Mouse (Mus musculus) heart, embryonic 12.5 days (tissue): Measurements from ENCODE around the gene Tm6sf2. TPM values are rescaled to one million over a fixed set of nuclear protein-coding genes. Genes with fewer than 3 reads are reported as not detected.
A peak's percentile ranks its signal among the peaks of the same experiment; 100 is the strongest.
"Not testable (repeated sequence)": the region's sequence is repeated elsewhere in the genome, so short reads cannot be mapped to it uniquely, and the experiment has no call there.

Source experiments
- ATAC-seq: fragments of 200-750 bp; cut with Nextera tagmentation; 2 replicates; pipeline ENCODE4 v1.8.0; 2017; ENCODE audit warnings: moderate TSS enrichment, moderate library complexity; ENCODE audit not compliant: insufficient number of reproducible peaks, low FRiP score
- H3K27ac ChIP-seq: fragments of 300-500 bp; sonication (generic); 2 replicates; pipeline ENCODE4 v1.5.1; 2016; ENCODE audit warnings: mild to moderate bottlenecking, moderate library complexity; ENCODE audit not compliant: poor library complexity, severe bottlenecking
- H3K27me3 ChIP-seq: fragments of 300-500 bp; sonication (generic); replicated peaks from 2 replicates; pipeline ENCODE4 v1.6.1; 2016; ENCODE audit warnings: mild to moderate bottlenecking, moderate library complexity
- H3K36me3 ChIP-seq: fragments of 300-500 bp; sonication (generic); 2 replicates; pipeline ENCODE4 v1.6.1; 2016; ENCODE audit warnings: mild to moderate bottlenecking, moderate library complexity
- H3K4me1 ChIP-seq: fragments of 300-500 bp; sonication (generic); replicated peaks from 2 replicates; pipeline ENCODE4 v1.6.1; 2016; ENCODE audit warnings: mild to moderate bottlenecking
- H3K4me2 ChIP-seq: fragments of 300-500 bp; sonication (generic); 2 replicates; pipeline ENCODE4 v1.6.1; 2016; ENCODE audit warnings: mild to moderate bottlenecking, moderate library complexity
- H3K4me3 ChIP-seq: fragments of 300-500 bp; sonication (generic); 2 replicates; pipeline ENCODE4 v1.5.1; 2016; ENCODE audit warnings: mild to moderate bottlenecking
- H3K9ac ChIP-seq: fragments of 300-500 bp; sonication (generic); 2 replicates; pipeline ENCODE4 v1.6.1; 2016; ENCODE audit warnings: mild to moderate bottlenecking, moderate library complexity
- H3K9me3 ChIP-seq: fragments of 300-500 bp; sonication (generic); replicated peaks from 2 replicates; pipeline ENCODE4 v1.6.1; 2016; ENCODE audit warnings: mild to moderate bottlenecking, moderate library complexity
- WGBS: fragments of 180-500 bp; shearing (Covaris S2); methylation state at CpG from one replicate; pipeline ENCODE4 v1.1.7; 2016; 5-methylcytosine and 5-hydroxymethylcytosine counted together
- polyA plus RNA-seq: library from polyadenylated mRNA; unstranded; fragments of >200 nt; fragmentation: Nextera tagmentation; extraction: Ambion mirVana; gene quantifications from 2 replicates; pipeline ENCODE4 v1.2.1, GENCODE M21; 2016

Tm6sf2 gene
- 1.3 and 1.6 TPM in 2 replicates for polyA plus RNA-seq

DNA sequence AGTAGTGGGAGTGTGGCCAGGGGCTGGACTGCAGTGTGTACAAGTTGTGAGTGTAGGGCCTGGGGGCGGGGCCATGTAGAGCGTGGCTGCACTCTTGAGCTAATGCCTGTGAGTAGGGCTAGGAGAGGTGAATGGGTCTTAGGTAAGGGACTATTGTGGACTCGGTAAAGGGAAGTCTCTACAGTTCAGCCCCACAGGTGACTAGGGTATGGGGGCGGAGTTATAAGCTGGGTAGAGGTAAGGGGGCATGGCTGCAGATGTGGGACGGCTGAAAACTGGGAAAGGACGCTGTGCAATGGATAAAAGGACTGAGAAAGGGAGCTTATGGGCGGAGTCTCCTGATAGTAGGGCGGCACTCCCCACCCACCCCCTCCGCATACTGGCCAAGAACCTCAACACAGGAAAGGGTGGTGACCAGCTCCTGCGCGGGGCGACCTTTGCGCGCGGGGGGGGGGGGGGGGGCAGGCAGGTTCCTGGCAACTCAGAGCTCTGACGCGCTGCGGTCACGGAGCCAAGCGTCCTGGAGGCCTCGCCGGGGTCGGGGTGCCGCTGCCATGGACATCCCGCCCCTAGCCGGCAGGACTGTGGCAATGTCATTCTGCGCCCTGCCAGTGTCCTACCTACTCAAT lies at the start of gene Tm6sf2:
Gene Tm6sf2 (plus strand): TSS at position 484 of the 629 bp plus-strand sequence.
- Histone ChIP-seq H3K4me3 (peak within 1 kb of the TSS; percentile 40), H3K27ac (no peak within 1 kb of the TSS), H3K9me3 (no peaks in the 10 kb centered on the region), H3K4me1 (peaks cover 20% of the 10 kb centered on the region), H3K36me3 (peaks cover 41% of the 10 kb centered on the region), H3K9ac (peak within 1 kb of the TSS; percentile 63), H3K27me3 (no peaks in the 10 kb centered on the region), H3K4me2 (peak within 1 kb of the TSS; percentile 77)
- WGBS, result 7% methylated on average over 26 of the region's 27 CpGs
- ATAC-seq, result peak; percentile 65

DNA sequence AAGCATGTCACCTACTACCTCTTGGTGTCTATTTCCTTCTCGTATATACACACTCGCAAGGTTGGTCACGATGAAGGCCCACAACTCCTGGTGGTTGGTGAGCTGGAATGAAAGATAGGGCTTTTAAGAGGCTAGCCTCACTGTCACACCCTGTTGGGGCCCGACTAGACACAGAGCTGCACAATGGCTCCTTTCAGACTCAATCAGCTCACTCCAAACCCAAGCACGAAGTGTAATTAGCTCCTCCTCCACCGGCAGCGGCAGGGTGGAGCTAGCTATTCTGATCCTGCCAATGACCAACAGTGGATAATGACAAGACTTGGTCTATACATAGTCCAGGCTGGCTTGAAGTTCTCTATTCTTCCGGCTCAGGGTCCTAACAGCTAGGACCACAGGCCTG lies 49.1 kb upstream of the Tm6sf2 start:
- 76% methylated on average over 8 of the region's 8 CpGs for WGBS
- no peaks in the 10 kb centered on the region for H3K4me1 ChIP-seq
- H3K27ac ChIP-seq, result no peak overlapping the region
- H3K9ac ChIP-seq, result no peak overlapping the region
- H3K4me3 ChIP-seq, result no peak overlapping the region
- peaks cover 98% of the 10 kb centered on the region for H3K36me3 ChIP-seq
- H3K4me2 ChIP-seq, result no peak overlapping the region
- H3K9me3 ChIP-seq, result no peaks in the 10 kb centered on the region
- no peak for ATAC-seq
- H3K27me3 ChIP-seq, result no peaks in the 10 kb centered on the region

DNA sequence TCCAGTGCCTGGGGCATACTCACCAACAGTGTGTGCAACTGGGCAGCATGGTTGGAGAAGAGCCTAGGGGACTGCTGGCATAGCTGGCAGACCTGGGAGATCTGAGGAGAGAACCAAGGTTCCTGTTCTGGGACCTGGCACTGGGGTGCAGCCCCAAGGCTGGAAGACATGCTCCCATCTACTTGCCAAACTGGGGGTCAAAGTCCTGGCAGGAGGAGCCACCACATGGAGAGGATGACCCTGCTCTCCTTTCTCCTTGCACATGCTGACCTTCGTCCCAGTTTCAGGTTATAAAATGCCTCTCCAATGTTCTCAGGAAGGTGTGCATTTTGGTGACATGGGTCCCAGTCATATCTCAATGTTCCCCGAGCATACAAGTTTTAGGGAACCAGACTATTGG lies 46.6 kb upstream of the Tm6sf2 start:
- Histone ChIP-seq H3K4me1 (peaks cover 9% of the 10 kb centered on the region), H3K9me3 (no peaks in the 10 kb centered on the region), H3K9ac (no peak overlapping the region), H3K27me3 (no peaks in the 10 kb centered on the region), H3K4me3 (no peak overlapping the region), H3K36me3 (peaks cover 97% of the 10 kb centered on the region), H3K4me2 (no peak overlapping the region), H3K27ac (no peak overlapping the region)
- ATAC-seq, result no peak
- 86% methylated on average over 2 of the region's 2 CpGs for WGBS

DNA sequence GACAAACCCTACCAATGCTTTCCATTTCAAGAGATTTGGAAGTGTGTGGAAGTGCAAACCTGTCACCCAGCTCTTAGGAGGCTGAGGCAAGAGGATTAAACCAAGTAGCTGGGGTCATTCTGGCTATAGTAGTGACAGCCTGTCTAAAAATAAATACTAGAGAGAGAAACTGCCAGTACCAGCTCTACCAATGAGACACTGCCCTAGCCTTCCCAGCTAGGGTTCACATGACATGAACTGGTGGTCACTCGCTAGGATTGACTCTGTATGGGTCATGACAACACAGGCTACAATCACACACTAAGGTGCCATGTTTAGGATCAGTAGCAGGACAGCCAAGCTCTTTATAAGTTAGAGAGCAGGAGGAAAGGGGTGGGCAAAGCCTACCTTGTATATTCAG lies 42.5 kb upstream of the Tm6sf2 start:
- ATAC-seq, result no peak
- Histone ChIP-seq H3K27me3 (no peaks in the 10 kb centered on the region), H3K4me3 (no peak overlapping the region), H3K4me1 (peaks cover 10% of the 10 kb centered on the region), H3K4me2 (no peak overlapping the region), H3K36me3 (peaks cover 70% of the 10 kb centered on the region), H3K27ac (0 out of 2 replicates have a peak overlapping the region, but pooled peaks have one; percentile 5), H3K9ac (no peak overlapping the region), H3K9me3 (no peaks in the 10 kb centered on the region)
- 61% methylated on average over 1 of the region's 1 CpGs for WGBS

DNA sequence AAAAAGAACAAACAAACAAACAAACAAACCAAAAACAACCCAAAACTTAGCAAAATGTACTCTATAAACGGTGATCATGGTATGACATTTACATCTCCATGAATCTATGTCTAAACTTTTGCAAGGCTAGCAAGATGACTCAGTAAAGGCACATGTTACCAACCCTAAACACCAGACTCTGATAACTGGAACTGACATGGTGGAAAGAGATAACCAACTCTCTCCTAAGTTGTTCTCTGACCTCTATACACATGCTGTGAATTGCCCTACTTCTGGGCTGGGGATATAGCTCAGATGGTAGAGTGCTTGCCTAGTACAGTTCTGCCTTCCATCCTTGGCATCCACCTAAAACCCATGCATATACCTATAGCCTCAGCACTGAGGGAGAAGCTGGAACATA lies 34.7 kb upstream of the Tm6sf2 start:
- no peak for ATAC-seq
- H3K9me3 ChIP-seq, result no peaks in the 10 kb centered on the region
- no peak overlapping the region for H3K9ac ChIP-seq
- H3K36me3 ChIP-seq, result peaks cover 16% of the 10 kb centered on the region
- no peaks in the 10 kb centered on the region for H3K27me3 ChIP-seq
- H3K4me2 ChIP-seq, result no peak overlapping the region
- no peak overlapping the region for H3K27ac ChIP-seq
- H3K4me3 ChIP-seq, result no peak overlapping the region
- H3K4me1 ChIP-seq, result peaks cover 22% of the 10 kb centered on the region
- WGBS, result 88% methylated on average over 1 of the region's 1 CpGs

DNA sequence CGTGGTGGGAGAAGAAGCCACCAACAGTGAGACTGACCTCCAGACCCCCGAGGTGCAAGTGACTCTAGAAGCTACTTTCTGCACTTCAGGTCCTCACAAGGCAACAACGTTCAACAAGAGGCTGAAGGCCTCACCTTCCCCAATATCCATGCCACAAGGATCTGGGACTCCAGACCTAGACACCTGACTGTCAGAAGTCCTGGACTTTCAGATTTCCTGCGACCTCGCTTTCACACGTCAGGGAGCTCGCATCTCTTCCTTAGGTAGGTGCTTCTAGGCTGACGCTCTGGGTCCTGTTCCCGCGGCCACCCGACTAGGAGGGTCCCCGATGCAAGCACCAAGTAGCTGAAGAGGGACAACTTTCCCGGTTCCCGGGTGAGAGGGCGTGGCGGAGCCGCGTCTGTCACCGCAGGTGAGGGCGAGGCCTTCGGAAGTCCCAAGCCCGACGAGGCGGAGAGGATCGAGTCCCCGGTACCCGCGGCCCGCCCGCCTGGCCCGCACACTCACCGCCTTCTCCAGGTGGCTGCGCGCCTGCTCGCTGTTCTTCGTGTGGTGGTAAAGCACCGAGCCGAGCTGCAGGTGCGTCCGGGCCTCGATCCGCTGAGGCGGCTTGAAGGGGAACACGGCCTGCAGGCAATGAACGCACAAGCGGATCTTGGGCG lies 30.7 kb upstream of the Tm6sf2 start:
- Histone ChIP-seq H3K27me3 (no peaks in the 10 kb centered on the region), H3K4me3 (peak overlapping the region; percentile 93), H3K9ac (peak overlapping the region; percentile 95), H3K27ac (peak overlapping the region; percentile 22; the same call in 1 of the 2 replicates), H3K4me2 (peak overlapping the region; percentile 94), H3K4me1 (peaks cover 34% of the 10 kb centered on the region), H3K36me3 (peaks cover 5% of the 10 kb centered on the region; the same call in 1 of the 2 replicates), H3K9me3 (no peaks in the 10 kb centered on the region)
- peak; percentile 39 for ATAC-seq
- WGBS, result under 1% methylated on average over 47 of the region's 47 CpGs

DNA sequence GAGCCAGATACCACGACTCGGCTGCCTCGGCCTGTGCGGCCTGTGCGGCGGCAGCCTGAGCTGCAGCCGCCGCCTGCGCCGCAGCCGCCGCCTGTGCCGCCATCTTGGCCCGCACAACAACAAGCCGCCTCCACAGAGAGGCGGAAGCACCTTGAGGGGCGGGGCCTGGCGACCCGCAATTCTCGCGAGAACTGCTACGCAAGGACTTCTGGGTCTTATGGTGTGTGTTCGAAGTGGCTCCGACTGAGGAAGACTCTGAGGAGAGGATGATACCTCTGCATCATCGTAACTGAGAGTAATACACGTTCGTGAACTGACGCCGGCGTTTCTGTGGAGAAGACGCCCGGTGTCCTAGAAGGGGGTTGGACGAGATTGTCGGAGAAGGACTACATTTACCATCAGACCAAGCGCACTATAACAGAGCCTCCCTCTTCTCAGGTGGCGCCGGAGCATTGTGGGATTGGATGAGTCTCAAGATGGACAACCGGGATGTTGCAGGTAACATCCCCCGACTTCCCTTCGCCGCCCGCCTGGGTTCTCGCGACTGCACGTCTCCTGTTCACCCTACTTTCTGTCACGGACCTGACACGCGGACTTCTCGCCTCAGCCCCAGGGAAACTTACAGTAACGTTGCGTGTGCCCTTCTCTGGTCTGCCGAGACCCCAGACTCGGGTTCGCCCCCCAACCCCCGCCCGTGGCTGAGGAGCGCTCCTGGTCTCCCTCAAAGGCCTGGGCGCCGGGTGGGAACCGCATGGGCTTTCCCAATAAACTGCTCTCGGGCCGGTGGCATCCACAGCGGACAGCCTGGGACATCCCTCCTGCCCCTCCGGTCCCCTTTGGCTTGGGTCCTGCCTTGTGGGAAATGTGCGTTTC lies 29.9 kb upstream of the Tm6sf2 start, which contains the start of the genes Mau2 and Sugp1:
Gene Mau2 (minus strand): TSS at position 152 of the 873 bp plus-strand sequence.
Gene Sugp1 (plus strand): TSS at position 231 of the 873 bp plus-strand sequence.
- H3K27me3 ChIP-seq, result no peaks in the 10 kb centered on the region
- ATAC-seq, result peak; percentile 93
- peak within 1 kb of the TSS; percentile 95 for H3K9ac ChIP-seq
- H3K4me1 ChIP-seq, result peaks cover 34% of the 10 kb centered on the region
- H3K9me3 ChIP-seq, result no peaks in the 10 kb centered on the region
- peaks cover 5% of the 10 kb centered on the region; the same call in 1 of the 2 replicates for H3K36me3 ChIP-seq
- peak within 1 kb of the TSS; percentile 93 for H3K4me3 ChIP-seq
- WGBS, result under 1% methylated on average over 65 of the region's 65 CpGs
- H3K27ac ChIP-seq, result peak within 1 kb of the TSS; percentile 23; the same call in 1 of the 2 replicates
- H3K4me2 ChIP-seq, result peak within 1 kb of the TSS; percentile 94

DNA sequence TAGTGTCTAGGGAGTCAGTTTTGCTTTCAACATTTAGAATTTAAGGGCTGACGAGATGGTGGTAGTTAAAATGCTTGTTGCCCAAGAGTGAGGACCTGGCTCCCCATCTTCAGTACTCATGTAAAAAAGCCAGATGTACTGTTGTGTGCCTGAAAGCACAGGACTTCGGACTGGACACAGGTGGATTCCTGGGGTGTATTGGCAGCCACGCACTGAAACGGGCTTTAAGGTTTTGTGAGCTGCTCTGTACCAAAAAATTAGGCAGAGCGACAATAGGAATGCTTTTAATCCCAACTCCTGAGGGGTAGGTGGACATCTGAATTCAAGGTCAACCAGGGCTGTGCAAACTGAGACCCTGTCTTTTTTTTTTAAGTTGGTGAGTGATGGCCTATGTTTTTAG lies 28.7 kb upstream of the Tm6sf2 start:
- H3K4me2 ChIP-seq, result peak overlapping the region; percentile 94
- WGBS, result 86% methylated on average over 5 of the region's 5 CpGs
- no peaks in the 10 kb centered on the region for H3K27me3 ChIP-seq
- ATAC-seq, result no peak
- H3K4me3 ChIP-seq, result peak overlapping the region; percentile 93; the same call in 1 of the 2 replicates
- peaks cover 31% of the 10 kb centered on the region for H3K4me1 ChIP-seq
- peak overlapping the region; percentile 95; the same call in 1 of the 2 replicates for H3K9ac ChIP-seq
- no peak overlapping the region for H3K27ac ChIP-seq
- no peaks in the 10 kb centered on the region for H3K9me3 ChIP-seq
- peaks cover 13% of the 10 kb centered on the region for H3K36me3 ChIP-seq

DNA sequence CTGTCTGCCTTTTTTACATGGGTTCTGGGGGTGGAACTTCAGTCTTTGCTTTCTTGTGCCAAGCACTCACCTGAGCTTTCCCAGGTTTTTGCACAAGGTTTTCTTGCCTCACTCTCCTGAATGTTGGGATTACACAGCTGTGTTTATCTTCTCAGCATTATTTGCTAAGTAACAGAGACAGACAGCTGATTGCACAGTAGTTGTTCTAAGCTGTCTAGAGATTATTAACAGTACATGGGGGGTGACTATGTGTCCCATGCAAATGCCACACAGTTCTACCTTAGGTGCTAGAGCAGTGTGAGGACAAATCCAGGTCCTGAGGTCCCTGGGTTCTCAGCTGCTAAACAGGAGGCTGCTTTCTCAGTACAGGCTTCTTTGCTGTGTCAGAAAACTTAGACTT lies 23.1 kb upstream of the Tm6sf2 start:
- no peaks in the 10 kb centered on the region for H3K9me3 ChIP-seq
- no peaks in the 10 kb centered on the region; the same call in 1 of the 2 replicates for H3K4me1 ChIP-seq
- no peak overlapping the region for H3K4me3 ChIP-seq
- H3K27me3 ChIP-seq, result no peaks in the 10 kb centered on the region
- H3K4me2 ChIP-seq, result no peak overlapping the region
- no peak for ATAC-seq
- H3K9ac ChIP-seq, result no peak overlapping the region
- H3K36me3 ChIP-seq, result peaks cover 57% of the 10 kb centered on the region
- no peak overlapping the region for H3K27ac ChIP-seq

DNA sequence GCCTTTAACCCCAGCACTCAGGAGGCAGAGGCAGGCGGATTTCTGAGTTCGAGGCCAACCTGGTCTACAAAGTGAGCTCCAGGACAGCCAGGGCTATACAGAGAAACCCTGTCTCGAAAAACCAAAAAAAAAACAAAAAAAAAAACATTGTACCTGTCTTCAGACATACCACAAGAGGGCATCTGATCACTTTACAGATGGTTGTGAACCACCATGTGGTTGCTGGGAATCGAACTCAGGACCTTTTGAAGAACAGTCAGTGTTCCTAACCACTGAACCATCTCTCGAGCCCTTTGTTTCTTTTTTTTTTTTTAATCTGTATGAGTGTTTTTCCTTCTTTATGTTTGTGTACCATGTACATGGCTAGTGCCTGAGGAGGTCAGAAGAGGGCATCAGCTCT lies 22.3 kb upstream of the Tm6sf2 start:
- H3K9ac ChIP-seq, H3K4me3 ChIP-seq, H3K4me2 ChIP-seq, H3K4me1 ChIP-seq, H3K9me3 ChIP-seq, ATAC-seq, H3K27me3 ChIP-seq, H3K27ac ChIP-seq: not testable (repeated sequence)
- H3K36me3 ChIP-seq, result peaks cover 65% of the 10 kb centered on the region
- 90% methylated on average over 5 of the region's 5 CpGs for WGBS

DNA sequence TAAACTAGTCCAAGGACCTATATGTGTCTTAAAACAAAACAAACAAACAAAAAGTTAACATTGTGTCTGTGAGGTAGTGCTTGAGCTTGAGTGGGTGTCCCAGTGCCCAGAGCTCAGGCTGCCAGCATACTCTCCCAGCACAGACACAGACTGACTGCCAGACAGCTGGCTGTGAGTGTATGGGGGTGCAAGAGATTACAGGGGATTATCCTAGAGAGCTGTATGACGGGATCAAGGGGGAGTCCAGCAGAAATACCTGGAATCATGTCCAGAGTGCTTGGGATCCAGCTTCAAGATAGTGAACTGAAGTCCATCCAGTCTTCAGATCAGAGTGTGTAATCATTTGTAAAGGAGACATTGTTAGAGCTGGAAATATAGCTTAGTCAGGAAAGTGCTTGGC lies 15.0 kb upstream of the Tm6sf2 start:
- 77% methylated on average over 1 of the region's 1 CpGs for WGBS
- Histone ChIP-seq H3K9ac (no peak overlapping the region), H3K27ac (no peak overlapping the region), H3K36me3 (peaks cover 91% of the 10 kb centered on the region), H3K4me1 (no peaks in the 10 kb centered on the region), H3K27me3 (no peaks in the 10 kb centered on the region), H3K4me2 (no peak overlapping the region), H3K4me3 (no peak overlapping the region), H3K9me3 (no peaks in the 10 kb centered on the region)
- no peak for ATAC-seq
